Mouse (Mus musculus): Measurements from ENCODE around the gene Plaa. TPM values are rescaled to one million over a fixed set of nuclear protein-coding genes. Genes with fewer than 3 reads are reported as not detected.

Gene Plaa
- total RNA-seq, 4 experiments from 2014 or later: 40.1 to 43.2 (median 43.0) TPM

DNA sequence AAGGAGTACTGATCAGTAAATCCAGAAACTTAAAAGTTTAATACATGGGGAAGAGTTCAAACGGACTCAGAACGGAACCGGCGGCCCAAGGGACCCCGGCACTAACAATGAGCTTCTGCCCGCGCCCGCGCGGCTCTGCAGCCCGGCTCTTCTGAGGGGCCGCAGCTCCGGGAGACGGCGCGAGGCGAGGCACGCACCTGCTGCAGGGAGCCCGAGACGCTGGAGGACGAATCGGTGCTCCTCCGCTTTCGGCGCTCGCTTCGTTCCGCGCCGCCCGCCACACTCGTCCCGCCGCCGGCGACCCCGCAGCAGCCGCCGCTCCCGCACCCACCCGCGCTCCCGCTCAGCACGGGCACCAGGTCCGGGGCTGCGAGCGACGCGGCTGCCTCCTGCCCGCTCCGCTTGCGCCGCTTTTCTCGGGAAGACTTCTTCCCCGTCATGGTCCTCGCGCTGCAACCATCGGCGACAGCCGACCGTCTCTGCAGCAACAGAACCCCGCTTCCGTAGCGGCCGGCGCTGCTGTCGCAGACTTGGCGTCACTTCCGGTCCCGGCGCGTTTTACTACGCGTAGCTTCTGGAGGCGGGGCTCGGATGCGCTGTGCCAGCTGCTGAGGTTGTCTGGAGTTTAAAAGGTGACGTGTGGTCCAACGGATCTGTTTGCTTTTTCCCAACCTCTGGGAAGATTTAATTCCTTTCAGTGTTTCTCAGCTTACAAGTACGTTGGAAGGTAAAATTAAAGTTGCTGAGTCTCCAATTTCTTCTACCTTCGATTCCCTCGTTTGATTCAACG lies 46.6 kb downstream of the Plaa start, which contains the start of the genes Gm10306 and Caap1:
TSS of gene Gm10306 (plus strand) at position 282 of the 790 bp plus-strand sequence.
TSS of gene Caap1 (minus strand) at position 532 of the 790 bp plus-strand sequence.
- DNase-seq (ENCODE audit: low spot score in 2 of 2): peak; percentile 84 to 90

DNA sequence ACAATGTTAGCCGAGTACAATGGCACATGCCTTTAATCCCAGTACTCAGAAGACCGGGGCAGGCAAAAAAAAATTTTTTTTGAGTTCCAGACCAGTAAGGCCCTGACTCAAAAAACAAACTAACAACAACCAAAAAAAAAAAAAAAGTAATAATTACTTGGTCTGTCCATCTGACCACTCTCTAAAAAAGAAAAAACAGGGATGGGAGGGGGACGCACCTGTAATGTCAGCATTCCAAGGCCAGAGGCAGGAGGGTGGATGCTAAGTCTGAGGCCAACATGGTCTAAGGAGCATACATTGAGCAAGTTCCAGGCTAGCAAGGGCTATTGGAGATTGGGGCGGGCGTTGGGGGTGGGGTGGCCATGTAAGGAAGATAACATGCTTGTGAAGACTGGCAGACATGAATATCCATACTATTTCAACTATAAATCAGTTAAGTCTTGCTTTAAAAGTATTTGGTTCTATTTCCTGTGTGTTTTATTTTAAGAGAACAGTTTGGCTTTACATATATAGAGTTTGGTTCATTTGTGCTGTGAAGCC lies 48.0 kb downstream of the Plaa start:
- no peak for DNase-seq (ENCODE audit: low spot score in 2 of 2)

DNA sequence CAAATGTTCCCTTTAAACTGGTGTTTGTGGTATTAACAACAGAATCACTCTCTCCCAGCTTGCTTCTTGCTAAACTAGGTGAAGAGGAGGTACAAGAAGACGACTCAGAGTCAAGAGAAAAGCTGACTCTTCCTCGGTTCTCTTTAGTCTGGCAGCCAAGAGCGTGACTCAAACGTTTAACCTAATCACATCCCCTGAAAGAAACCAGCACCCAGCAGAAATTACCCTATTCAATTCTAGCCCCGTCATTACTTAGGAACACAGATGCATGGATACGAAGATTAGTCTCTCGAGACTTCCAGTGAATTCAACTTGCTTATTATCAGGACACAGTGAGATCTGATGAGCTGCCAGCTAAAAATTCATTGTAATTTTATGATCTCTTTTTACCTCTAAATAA lies 58.7 kb downstream of the Plaa start:
- DNase-seq (ENCODE audit: low spot score in 2 of 2): no peak

DNA sequence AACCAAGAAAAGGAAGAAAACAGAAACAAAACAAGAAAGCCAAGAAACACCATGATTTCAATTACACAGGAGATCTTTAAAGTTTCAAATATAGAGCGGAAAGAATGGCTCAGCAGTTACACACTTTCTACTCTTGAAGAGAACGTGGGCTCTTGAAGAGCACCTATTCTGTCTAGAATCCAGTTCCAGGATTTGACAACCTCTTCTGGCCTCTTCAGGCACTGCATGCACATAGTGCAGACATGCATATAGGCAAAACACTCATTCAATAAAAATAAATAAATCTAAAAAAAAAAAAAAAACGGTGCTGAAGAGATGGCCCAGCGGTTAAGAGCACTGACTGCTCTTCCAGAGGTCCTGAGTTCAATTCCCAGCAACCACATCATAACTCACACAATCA lies 60.0 kb downstream of the Plaa start:
- no peak for DNase-seq (ENCODE audit: low spot score in 2 of 2)

DNA sequence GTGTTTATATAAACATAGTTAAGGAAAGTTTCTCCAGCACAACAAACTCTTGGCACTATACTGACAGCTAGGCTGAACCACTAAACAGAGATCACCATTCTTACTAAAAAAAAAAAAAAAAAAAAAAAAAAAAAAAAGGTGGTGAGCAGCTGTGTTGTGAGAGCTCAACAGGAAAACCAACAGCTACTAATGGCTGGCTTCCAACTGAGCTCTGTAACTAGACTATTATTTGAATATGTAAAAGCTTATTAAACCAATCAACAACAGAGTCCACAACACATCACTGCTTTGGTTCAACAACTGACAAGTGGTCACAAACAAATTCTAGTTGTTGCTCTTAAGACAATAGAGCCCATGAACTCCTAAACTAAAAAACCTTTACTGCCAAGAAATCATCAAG lies 69.8 kb downstream of the Plaa start:
- no peak for DNase-seq (ENCODE audit: low spot score in 2 of 2)

DNA sequence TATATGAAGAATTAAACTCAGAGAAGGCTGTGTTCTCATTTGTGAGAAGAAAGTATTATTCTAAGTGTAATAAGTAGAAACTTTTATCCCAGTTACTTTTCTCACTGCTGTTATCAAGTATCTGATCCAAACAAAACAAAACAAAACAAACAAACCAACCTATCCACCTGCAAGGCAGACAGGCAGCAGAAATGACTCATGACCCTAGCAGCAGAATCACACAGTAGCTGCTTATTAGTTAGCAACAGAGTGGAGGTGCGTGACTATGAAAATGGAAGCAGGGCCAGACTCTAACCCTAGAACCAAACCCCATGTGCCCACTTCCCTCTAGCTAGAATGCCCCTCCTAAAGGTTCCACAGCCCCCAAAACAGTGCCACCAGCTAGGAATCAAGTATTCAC lies 73.6 kb downstream of the Plaa start:
- no peak for DNase-seq (ENCODE audit: low spot score in 2 of 2)

DNA sequence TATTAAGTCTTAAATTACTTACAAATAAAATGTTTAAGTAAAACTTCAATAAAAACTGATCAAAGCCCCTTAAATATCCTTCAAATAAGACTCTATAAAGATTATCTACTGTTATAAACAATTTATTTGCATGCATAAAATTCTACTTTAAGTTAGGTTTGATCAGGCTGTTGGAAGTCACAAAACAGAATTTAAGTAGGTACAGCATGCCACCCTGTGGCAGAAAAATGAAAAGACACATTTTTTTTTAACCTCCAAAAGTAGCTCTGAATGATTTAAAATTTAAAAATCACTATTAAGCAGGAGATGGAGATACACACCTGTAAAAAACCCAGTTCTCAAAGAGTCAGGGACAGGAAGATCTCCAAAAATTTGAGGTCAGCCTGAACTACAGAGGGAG lies 79.7 kb downstream of the Plaa start:
- no peak for DNase-seq (ENCODE audit: low spot score in 2 of 2)

DNA sequence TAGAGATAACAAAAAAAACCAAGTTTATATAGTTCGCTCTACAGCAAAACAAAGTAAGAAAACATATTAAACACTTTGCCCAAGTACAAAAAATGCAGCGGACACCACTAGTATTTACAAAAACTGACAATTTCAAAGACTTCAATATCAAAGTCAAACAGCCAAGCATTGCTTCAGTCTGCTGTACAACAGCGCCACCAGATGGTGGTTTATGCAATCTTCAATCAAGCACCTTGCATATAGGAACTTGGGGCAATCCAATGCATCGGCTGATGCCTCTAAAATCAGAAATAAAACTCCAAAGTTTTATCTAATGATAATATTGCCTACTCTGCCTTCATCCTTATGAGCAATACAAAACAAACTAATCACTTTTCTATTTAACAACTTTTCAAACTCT lies 85.4 kb downstream of the Plaa start:
- DNase-seq (ENCODE audit: low spot score in 2 of 2): peak in 1 of 2 experiments; percentile 12

Other genes starting within 250 kb of the Plaa start
- gene Gm10306, start 46.7 kb downstream of the Plaa start, total RNA-seq (2022): not detected
- 1 to 10 TPM; 7.6 to 9.2 (median 9.0) TPM for gene Caap1, start 46.4 kb downstream of the Plaa start, total RNA-seq (2022)
- gene Ift74, start 11.2 kb upstream of the Plaa start, total RNA-seq (2022): 10 to 100 TPM; 20.9 to 24.4 (median 23.4) TPM
- not detected for gene Lrrc19, start 46.9 kb upstream of the Plaa start, total RNA-seq (2022)
- gene Tek, start 136.0 kb upstream of the Plaa start, total RNA-seq (2022): 10 to 100 TPM in 2 of 4 experiments, 1 to 10 TPM in 2; 8.8 to 12.2 (median 10.1) TPM

All from left cerebral cortex, adult 8-10 months (tissue).